Mouse (Mus musculus) MEL (cell line): ENCODE data around the gene Gtpbp1. TPM values are rescaled to one million over a fixed set of nuclear protein-coding genes. Genes with fewer than 3 reads are reported as not detected.

ENCODE experiments used
- DNase-seq: peaks from one replicate; pipeline ENCODE4 v3.0.0; 2011; ENCODE audit warnings: low read depth, low spot score
- H3K27ac ChIP-seq: 2 replicates; pipeline ENCODE4 v1.5.1; 2012; ENCODE audit warnings: low read depth, mild to moderate bottlenecking, control low read depth, low read length, moderate library complexity; ENCODE audit not compliant: control insufficient read depth
- H3K27me3 ChIP-seq, 2 experiments: fragments of 150-350 bp in 1 of 2; sonication (generic) in 1 of 2; 2 replicates each; pipeline ENCODE4 v1.6.1; 2012; ENCODE audit warnings: low read length in 2 of 2, mild to moderate bottlenecking in 2 of 2, improper control_type of control experiment in 1 of 2, moderate library complexity in 1 of 2; ENCODE audit not compliant: insufficient read depth in 2 of 2, control insufficient read depth in 1 of 2
- H3K36me3 ChIP-seq, 2 experiments: 2 replicates each; pipeline ENCODE4 v1.6.1; 2012 to 2014; ENCODE audit warnings: low read length in 2 of 2, improper control_type of control experiment in 1 of 2, inconsistent platforms in 1 of 2, mild to moderate bottlenecking in 1 of 2; ENCODE audit not compliant: insufficient read depth in 2 of 2, control insufficient read depth in 1 of 2
- H3K4me1 ChIP-seq, 2 experiments: fragments of 150-350 bp in 1 of 2; sonication (generic) in 1 of 2; 2 replicates each; pipeline ENCODE4 v1.6.1; 2012; ENCODE audit warnings: low read length in 2 of 2, improper control_type of control experiment in 1 of 2, mild to moderate bottlenecking in 1 of 2; ENCODE audit not compliant: insufficient read depth in 2 of 2, control insufficient read depth in 1 of 2
- H3K4me3 ChIP-seq, 2 experiments: fragments of 150-350 bp in 1 of 2; sonication (generic) in 1 of 2; 2 replicates each; pipeline ENCODE4 v1.5.1; 2012; ENCODE audit warnings: low read depth in 2 of 2, low read length in 2 of 2, mild to moderate bottlenecking in 2 of 2, moderate library complexity in 2 of 2, control low read depth in 1 of 2, improper control_type of control experiment in 1 of 2; ENCODE audit not compliant: control insufficient read depth in 1 of 2, insufficient read depth in 1 of 2
- H3K79me2 ChIP-seq: 2 replicates; pipeline ENCODE4 v1.6.1; 2012; ENCODE audit warnings: mild to moderate bottlenecking, low read length, moderate library complexity; ENCODE audit not compliant: control insufficient read depth, poor library complexity, insufficient read depth
- H3K9ac ChIP-seq: 2 replicates; pipeline ENCODE4 v1.6.1; 2012; ENCODE audit warnings: low read depth, mild to moderate bottlenecking, control low read depth, low read length, moderate library complexity; ENCODE audit not compliant: control insufficient read depth, poor library complexity, severe bottlenecking
- H3K9me3 ChIP-seq: fragments of 150-350 bp; sonication (generic); replicated peaks from 2 replicates; pipeline ENCODE4 v1.6.1; 2012; ENCODE audit warnings: mild to moderate bottlenecking, low read length, improper control_type of control experiment, moderate library complexity; ENCODE audit not compliant: insufficient read depth
- BHLHE40 ChIP-seq: IDR thresholded peaks from 2 replicates; pipeline ENCODE4 v1.6.1; 2012; ENCODE audit warnings: low read depth, mild to moderate bottlenecking, inconsistent platforms, low read length, improper control_type of control experiment, borderline replicate concordance
- CHD1 ChIP-seq: IDR thresholded peaks from 2 replicates; pipeline ENCODE4 v1.6.1; 2012; ENCODE audit warnings: low read depth, mild to moderate bottlenecking, inconsistent platforms, low read length, improper control_type of control experiment
- CHD2 ChIP-seq: IDR thresholded peaks from 2 replicates; pipeline ENCODE4 v1.6.1; 2011; ENCODE audit warnings: low read length, improper control_type of control experiment
- EP300 ChIP-seq, 2 experiments: IDR thresholded peaks; 2 replicates each; pipeline ENCODE4 v1.6.1; 2011; ENCODE audit warnings: improper control_type of control experiment in 2 of 2, low read length in 2 of 2, low read depth in 1 of 2, mild to moderate bottlenecking in 1 of 2
- ETS1 ChIP-seq: IDR thresholded peaks from 2 replicates; pipeline ENCODE4 v1.6.1; 2012; ENCODE audit warnings: low read depth, mild to moderate bottlenecking, inconsistent platforms, low read length, improper control_type of control experiment, moderate library complexity
- GABPA ChIP-seq: IDR thresholded peaks from 2 replicates; pipeline ENCODE4 v1.6.1; 2012; ENCODE audit warnings: low read depth, mild to moderate bottlenecking, inconsistent platforms, low read length, improper control_type of control experiment, moderate library complexity
- GATA1 ChIP-seq: IDR thresholded peaks from 2 replicates; pipeline ENCODE4 v1.6.1; 2011; ENCODE audit warnings: low read depth, low read length, improper control_type of control experiment
- KAT2A ChIP-seq: conservative IDR thresholded peaks from 2 replicates; pipeline ENCODE4 v1.6.1; 2012; ENCODE audit warnings: low read depth, low read length, improper control_type of control experiment, inconsistent platforms
- MAFK ChIP-seq: IDR thresholded peaks from 2 replicates; pipeline ENCODE4 v1.6.1; 2011; ENCODE audit warnings: low read depth, mild to moderate bottlenecking, low read length, improper control_type of control experiment, borderline replicate concordance
- MAX ChIP-seq: IDR thresholded peaks from 2 replicates; pipeline ENCODE4 v1.6.1; 2011; ENCODE audit warnings: low read length, improper control_type of control experiment
- MAZ ChIP-seq: IDR thresholded peaks from 2 replicates; pipeline ENCODE4 v1.6.1; 2012; ENCODE audit warnings: low read depth, mild to moderate bottlenecking, inconsistent platforms, low read length, improper control_type of control experiment
- MXI1 ChIP-seq: IDR thresholded peaks from 2 replicates; pipeline ENCODE4 v1.6.1; 2011; ENCODE audit warnings: mild to moderate bottlenecking, low read depth, low read length, improper control_type of control experiment
- MYB ChIP-seq: IDR thresholded peaks from 2 replicates; pipeline ENCODE4 v1.6.1; 2011; ENCODE audit warnings: mild to moderate bottlenecking, low read depth, low read length, improper control_type of control experiment
- MYC ChIP-seq: IDR thresholded peaks from 2 replicates; pipeline ENCODE4 v1.6.1; 2011; ENCODE audit warnings: low read depth, mild to moderate bottlenecking, low read length, improper control_type of control experiment, moderate library complexity
- NELFE ChIP-seq: IDR thresholded peaks from 2 replicates; pipeline ENCODE4 v1.6.1; 2011; ENCODE audit warnings: low read depth, low read length, improper control_type of control experiment
- NRF1 ChIP-seq: IDR thresholded peaks from 2 replicates; pipeline ENCODE4 v1.6.1; 2014; ENCODE audit warnings: low read depth, mild to moderate bottlenecking, inconsistent platforms, low read length, improper control_type of control experiment, moderate library complexity; ENCODE audit not compliant: poor library complexity, insufficient read depth, severe bottlenecking
- POLR2A ChIP-seq, 2 experiments: IDR thresholded peaks; 2 replicates each; pipeline ENCODE4 v1.6.1; 2011 to 2012; ENCODE audit warnings: low read length in 2 of 2, mild to moderate bottlenecking in 2 of 2, control low read depth in 1 of 2, improper control_type of control experiment in 1 of 2, low read depth in 1 of 2, moderate library complexity in 1 of 2; ENCODE audit not compliant: control insufficient read depth in 1 of 2, insufficient read depth in 1 of 2, poor library complexity in 1 of 2
- POLR2AphosphoS2 ChIP-seq: IDR thresholded peaks from 2 replicates; pipeline ENCODE4 v1.6.1; 2011; ENCODE audit warnings: low read length, improper control_type of control experiment
- RAD21 ChIP-seq: IDR thresholded peaks from 2 replicates; pipeline ENCODE4 v1.6.1; 2011; ENCODE audit warnings: mild to moderate bottlenecking, low read depth, low read length, improper control_type of control experiment
- RCOR1 ChIP-seq: IDR thresholded peaks from 2 replicates; pipeline ENCODE4 v1.6.1; 2012; ENCODE audit warnings: low read depth, mild to moderate bottlenecking, inconsistent platforms, low read length, improper control_type of control experiment
- SIN3A ChIP-seq: IDR thresholded peaks from 2 replicates; pipeline ENCODE4 v1.6.1; 2012; ENCODE audit warnings: low read length, improper control_type of control experiment, inconsistent platforms
- SMC3 ChIP-seq: IDR thresholded peaks from 2 replicates; pipeline ENCODE4 v1.6.1; 2011; ENCODE audit warnings: low read depth, low read length, improper control_type of control experiment
- TBP ChIP-seq: IDR thresholded peaks from 2 replicates; pipeline ENCODE4 v1.8.0; 2011; ENCODE audit warnings: low read depth, low read length, improper control_type of control experiment
- TCF12 ChIP-seq: IDR thresholded peaks from 2 replicates; pipeline ENCODE4 v1.6.1; 2014; ENCODE audit warnings: low read depth, mild to moderate bottlenecking, inconsistent platforms, low read length, improper control_type of control experiment, moderate library complexity
- UBTF ChIP-seq: IDR thresholded peaks from 2 replicates; pipeline ENCODE4 v1.6.1; 2012; ENCODE audit warnings: low read depth, mild to moderate bottlenecking, inconsistent platforms, low read length, improper control_type of control experiment, moderate library complexity, borderline replicate concordance; ENCODE audit not compliant: insufficient read depth
- USF2 ChIP-seq, 2 experiments: IDR thresholded peaks; 2 replicates each; pipeline ENCODE4 v1.6.1; 2011 to 2012; ENCODE audit warnings: improper control_type of control experiment in 2 of 2, low read length in 2 of 2, borderline replicate concordance in 1 of 2, inconsistent platforms in 1 of 2, low read depth in 1 of 2, mild to moderate bottlenecking in 1 of 2; ENCODE audit not compliant: insufficient read depth in 1 of 2
- ZC3H11A ChIP-seq: IDR thresholded peaks from 2 replicates; pipeline ENCODE4 v1.6.1; 2012; ENCODE audit warnings: low read depth, mild to moderate bottlenecking, inconsistent platforms, low read length, improper control_type of control experiment
- ZMIZ1 ChIP-seq: IDR thresholded peaks from 2 replicates; pipeline ENCODE4 v1.6.1; 2012; ENCODE audit warnings: low read depth, mild to moderate bottlenecking, inconsistent platforms, low read length, improper control_type of control experiment, moderate library complexity
- polyA plus RNA-seq, 2 experiments: library from polyadenylated mRNA; stranded (reverse) in 1 of 2; unstranded in 1 of 2; fragments of >175 nt in 1 of 2; fragments of >200 nt in 1 of 2; gene quantifications; 2 replicates each; pipeline versions ENCODE4 v1.2.1 to v1.2.4; 2012; ENCODE audit warnings: low replicate concordance in 2 of 2, low read depth in 1 of 2; ENCODE audit not compliant: insufficient read length in 2 of 2, insufficient read depth in 1 of 2, missing spikeins in 1 of 2
- total RNA-seq: library from RNA; depleted of rRNA; stranded (reverse); fragments of 300-350 nt; gene quantifications from 2 replicates; pipeline ENCODE4 v1.2.3, GENCODE M21; 2012

Gene Gtpbp1
- total and polyA plus RNA-seq, 3 experiments, result 50.3 to 92.2 TPM; not detected in 1

GRCm38 (mm10) chr15:79688268-79688956 is 2.2 kb upstream of the Gtpbp1 start:
- peak; percentile 31; the same call in 1 of the 2 replicates for TF ChIP-seq MXI1
- TF ChIP-seq EP300 (IDR thresholded peaks at IDR 0.05; ENCODE audit: low read depth in 1 of 2, low read length in 2 of 2), result 0 out of 4 replicates have a peak, but pooled peaks of 1 of the 2 experiments have one; percentile 17
- TF ChIP-seq RCOR1, result no peak
- TF ChIP-seq ZMIZ1, result no peak
- 0 out of 2 replicates have a peak, but pooled peaks have one; percentile 13 for TF ChIP-seq GATA1
- peak; percentile 7; the same call in 1 of the 2 replicates for TF ChIP-seq MYC
- 0 out of 2 replicates have a peak, but pooled peaks have one; percentile 51 for TF ChIP-seq MAX
- 0 out of 2 replicates have a peak, but pooled peaks have one; percentile 8 for TF ChIP-seq MAZ
- Histone ChIP-seq H3K4me1 (peaks cover 9 to 23% of the 10 kb centered on the region in 2 experiments), H3K4me3 (peak overlapping the region; percentile 69 to 93), H3K27ac (peak overlapping the region; percentile 82), H3K36me3 (peaks cover 0 to 31% of the 10 kb centered on the region in 2 experiments; a peak in 3 of 4 replicates), H3K79me2 (peaks cover 67% of the 10 kb centered on the region), H3K9ac (peak overlapping the region; percentile 77), H3K27me3 (no peaks in the 10 kb centered on the region), H3K9me3 (no peaks in the 10 kb centered on the region)
- no peak for DNase-seq

DNA sequence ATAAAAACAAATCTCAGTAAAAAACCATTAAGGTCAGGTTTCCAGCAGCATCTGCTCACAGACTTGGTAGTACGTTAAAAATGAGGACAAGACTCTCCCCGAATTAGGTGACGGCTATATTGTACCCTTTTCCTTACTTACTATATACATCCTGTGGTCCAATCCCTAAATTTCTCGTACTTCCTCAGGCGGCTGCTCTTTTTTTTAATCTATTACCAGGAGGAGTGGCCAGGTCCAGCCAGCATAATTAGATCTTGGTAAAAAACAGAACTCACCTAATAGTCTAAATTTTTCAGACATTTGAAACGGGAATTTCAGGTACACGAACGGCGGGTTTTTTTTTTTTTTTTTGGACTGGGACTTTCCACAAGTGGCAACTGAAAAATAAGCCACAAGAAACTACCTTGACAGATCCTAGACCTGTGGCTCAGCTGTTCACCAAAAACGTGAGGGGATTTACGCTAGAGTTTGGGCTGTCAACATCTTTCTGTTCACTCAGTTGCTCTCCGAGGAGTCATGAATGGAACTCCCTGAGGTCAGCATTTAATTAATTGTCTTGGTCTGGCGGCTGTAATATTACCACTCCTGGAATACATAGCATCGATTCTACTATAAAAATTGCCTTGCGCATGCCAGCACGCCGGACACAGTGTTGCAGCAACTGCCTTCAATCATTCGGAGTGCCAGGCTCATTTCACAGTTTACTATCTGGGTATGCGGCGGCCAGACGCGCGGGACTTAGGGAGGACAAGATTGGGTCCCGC is 801 bp upstream of the Gtpbp1 start:
- H3K9ac ChIP-seq, result peak overlapping the region; percentile 62
- H3K36me3 ChIP-seq, result peaks cover 0 to 39% of the 10 kb centered on the region in 2 experiments; a peak in 2 of 4 replicates
- no peaks in the 10 kb centered on the region for H3K9me3 ChIP-seq
- H3K79me2 ChIP-seq, result peaks cover 65% of the 10 kb centered on the region
- DNase-seq, result peak; percentile 58
- peak overlapping the region; percentile 50 to 69 for H3K4me3 ChIP-seq
- peak overlapping the region; percentile 73 for H3K27ac ChIP-seq
- H3K27me3 ChIP-seq, result no peaks in the 10 kb centered on the region
- H3K4me1 ChIP-seq, result peaks cover 6 to 31% of the 10 kb centered on the region in 2 experiments
- TF ChIP-seq TCF12 (no peak), ZMIZ1 (no peak), CHD1 (no peak), USF2 (IDR thresholded peaks at IDR 0.05; ENCODE audit: borderline replicate concordance in 1 of 2, insufficient read depth in 1 of 2, low read depth in 1 of 2, low read length in 2 of 2) (no peak), MXI1 (peak; percentile 86), BHLHE40 (peak; percentile 63; the same call in 1 of the 2 replicates), POLR2A (IDR thresholded peaks at IDR 0.05; ENCODE audit: control insufficient read depth in 1 of 2, insufficient read depth in 1 of 2, low read depth in 1 of 2, low read length in 2 of 2, poor library complexity in 1 of 2) (no peak), CHD2 (no peak), NELFE (no peak), ZC3H11A (no peak), GABPA (no peak), RCOR1 (no peak), GATA1 (0 out of 2 replicates have a peak, but pooled peaks have one; percentile 5), MYB (no peak), RAD21 (no peak), KAT2A (no peak), ETS1 (no peak), MYC (no peak), UBTF (no peak), MAFK (no peak), SMC3 (no peak), TBP (no peak), SIN3A (peak; percentile 74), POLR2AphosphoS2 (no peak), NRF1 (peak; percentile 51; the same call in 1 of the 2 replicates)
